Mouse (Mus musculus) cerebellum, postnatal 14 days (tissue): ENCODE measurements at regions not wholly inside any gene's neighbourhood (a gene's known extent, or its start where the extent isn't known, plus 50 kb on each side); places are given as distances from the start of the nearest gene placed in this dataset.

Source experiments
- DNase-seq, 2 experiments: peaks; one replicate each; pipeline ENCODE4 v3.0.0; 2021; ENCODE audit warnings: mixed read lengths in 2 of 2

GRCm38 (mm10) chr8:50708219-50708911 is 1864.6 kb upstream of the Tenm3 start:
- no peak for DNase-seq

GRCm38 (mm10) chr8:50704276-50704675 is 1860.5 kb upstream of the Tenm3 start:
- peak; percentile 34 to 39 for DNase-seq

GRCm38 (mm10) chr8:50689033-50689432 is 1845.3 kb upstream of the Tenm3 start:
- no peak for DNase-seq

GRCm38 (mm10) chr8:50665357-50665756 is 1821.6 kb upstream of the Tenm3 start:
- no peak for DNase-seq
